Mouse (Mus musculus): ENCODE data around the gene Inha. TPM values are rescaled to one million over a fixed set of nuclear protein-coding genes. Genes with fewer than 3 reads are reported as not detected.

Inha gene
- polyA plus RNA-seq, 1 experiment, result 210 TPM

- Histone ChIP-seq H3K4me1 (ENCODE audit: control insufficient read depth, insufficient read depth, low read length) (peaks cover 8% of the 10 kb centered on the region), H3K4me3 (ENCODE audit: control insufficient read depth, low read depth, low read length) (no peak overlapping the region), H3K27me3 (ENCODE audit: control insufficient read depth, insufficient read depth, low read length) (no peaks in the 10 kb centered on the region), H3K36me3 (ENCODE audit: control insufficient read depth, insufficient read depth, low read length) (no peaks in the 10 kb centered on the region), H3K27ac (ENCODE audit: control insufficient read depth, insufficient read depth, low read depth, low read length) (no peak overlapping the region; the same call in 1 of the 2 replicates)
- TF ChIP-seq POLR2A (IDR thresholded peaks at IDR 0.05; ENCODE audit: control insufficient read depth, low read depth, low read length) (no peak), CTCF (IDR thresholded peaks at IDR 0.05; ENCODE audit: control insufficient read depth, insufficient read depth, insufficient replicate concordance, low read depth, low read length) (no peak)
Measured at GRCm38 (mm10) chr1:75544351-75544750, 37.5 kb downstream of the Inha start.

GRCm38 (mm10) chr1:75545965-75546956 is 39.4 kb downstream of the Inha start, which contains the start of gene Slc4a3:
Slc4a3 (plus strand) TSS chr1:75546266.
- Histone ChIP-seq H3K4me1 (ENCODE audit: control insufficient read depth, insufficient read depth, low read length) (peaks cover 13% of the 10 kb centered on the region), H3K27ac (ENCODE audit: control insufficient read depth, insufficient read depth, low read depth, low read length) (peak within 1 kb of the TSS; percentile 62), H3K4me3 (ENCODE audit: control insufficient read depth, low read depth, low read length) (peak within 1 kb of the TSS; percentile 76), H3K36me3 (ENCODE audit: control insufficient read depth, insufficient read depth, low read length) (no peaks in the 10 kb centered on the region), H3K27me3 (ENCODE audit: control insufficient read depth, insufficient read depth, low read length) (no peaks in the 10 kb centered on the region)
- TF ChIP-seq POLR2A (IDR thresholded peaks at IDR 0.05; ENCODE audit: control insufficient read depth, low read depth, low read length) (no peak), CTCF (IDR thresholded peaks at IDR 0.05; ENCODE audit: control insufficient read depth, insufficient read depth, insufficient replicate concordance, low read depth, low read length) (no peak)

- Histone ChIP-seq H3K27ac (ENCODE audit: control insufficient read depth, insufficient read depth, low read depth, low read length) (no peak overlapping the region), H3K4me3 (ENCODE audit: control insufficient read depth, low read depth, low read length) (no peak overlapping the region), H3K36me3 (ENCODE audit: control insufficient read depth, insufficient read depth, low read length) (no peaks in the 10 kb centered on the region), H3K27me3 (ENCODE audit: control insufficient read depth, insufficient read depth, low read length) (no peaks in the 10 kb centered on the region), H3K4me1 (ENCODE audit: control insufficient read depth, insufficient read depth, low read length) (peaks cover 13% of the 10 kb centered on the region)
- no peak for TF ChIP-seq POLR2A (IDR thresholded peaks at IDR 0.05; ENCODE audit: control insufficient read depth, low read depth, low read length)
- no peak for TF ChIP-seq CTCF (IDR thresholded peaks at IDR 0.05; ENCODE audit: control insufficient read depth, insufficient read depth, insufficient replicate concordance, low read depth, low read length)
Measured at GRCm38 (mm10) chr1:75547351-75547750, 40.5 kb downstream of the Inha start.

GRCm38 (mm10) chr1:75548083-75548482 is 41.2 kb downstream of the Inha start:
- H3K27me3 ChIP-seq (ENCODE audit: control insufficient read depth, insufficient read depth, low read length), result no peaks in the 10 kb centered on the region
- no peaks in the 10 kb centered on the region for H3K36me3 ChIP-seq (ENCODE audit: control insufficient read depth, insufficient read depth, low read length)
- H3K4me1 ChIP-seq (ENCODE audit: control insufficient read depth, insufficient read depth, low read length), result peaks cover 13% of the 10 kb centered on the region
- no peak overlapping the region for H3K27ac ChIP-seq (ENCODE audit: control insufficient read depth, insufficient read depth, low read depth, low read length)
- no peak overlapping the region for H3K4me3 ChIP-seq (ENCODE audit: control insufficient read depth, low read depth, low read length)
- no peak for TF ChIP-seq POLR2A (IDR thresholded peaks at IDR 0.05; ENCODE audit: control insufficient read depth, low read depth, low read length)
- TF ChIP-seq CTCF (IDR thresholded peaks at IDR 0.05; ENCODE audit: control insufficient read depth, insufficient read depth, insufficient replicate concordance, low read depth, low read length), result no peak

GRCm38 (mm10) chr1:75548871-75549270 is 42.0 kb downstream of the Inha start:
- TF ChIP-seq CTCF (IDR thresholded peaks at IDR 0.05; ENCODE audit: control insufficient read depth, insufficient read depth, insufficient replicate concordance, low read depth, low read length) (no peak), POLR2A (IDR thresholded peaks at IDR 0.05; ENCODE audit: control insufficient read depth, low read depth, low read length) (no peak)
- H3K27me3 ChIP-seq (ENCODE audit: control insufficient read depth, insufficient read depth, low read length), result no peaks in the 10 kb centered on the region
- no peaks in the 10 kb centered on the region for H3K36me3 ChIP-seq (ENCODE audit: control insufficient read depth, insufficient read depth, low read length)
- H3K4me1 ChIP-seq (ENCODE audit: control insufficient read depth, insufficient read depth, low read length), result peaks cover 13% of the 10 kb centered on the region
- no peak overlapping the region for H3K27ac ChIP-seq (ENCODE audit: control insufficient read depth, insufficient read depth, low read depth, low read length)
- H3K4me3 ChIP-seq (ENCODE audit: control insufficient read depth, low read depth, low read length), result no peak overlapping the region

GRCm38 (mm10) chr1:75549289-75550279 is 42.7 kb downstream of the Inha start:
- peaks cover 13% of the 10 kb centered on the region for H3K4me1 ChIP-seq (ENCODE audit: control insufficient read depth, insufficient read depth, low read length)
- H3K4me3 ChIP-seq (ENCODE audit: control insufficient read depth, low read depth, low read length), result no peak overlapping the region
- no peaks in the 10 kb centered on the region for H3K36me3 ChIP-seq (ENCODE audit: control insufficient read depth, insufficient read depth, low read length)
- H3K27me3 ChIP-seq (ENCODE audit: control insufficient read depth, insufficient read depth, low read length), result no peaks in the 10 kb centered on the region
- no peak overlapping the region for H3K27ac ChIP-seq (ENCODE audit: control insufficient read depth, insufficient read depth, low read depth, low read length)
- no peak for TF ChIP-seq POLR2A (IDR thresholded peaks at IDR 0.05; ENCODE audit: control insufficient read depth, low read depth, low read length)
- no peak for TF ChIP-seq CTCF (IDR thresholded peaks at IDR 0.05; ENCODE audit: control insufficient read depth, insufficient read depth, insufficient replicate concordance, low read depth, low read length)
